Mouse (Mus musculus) neural tube, embryonic 12.5 days (tissue): ENCODE measurements around the gene Nploc4. TPM values are rescaled to one million over a fixed set of nuclear protein-coding genes. Genes with fewer than 3 reads are reported as not detected.
"Not testable (repeated sequence)": the region's sequence is repeated elsewhere in the genome, so short reads cannot be mapped to it uniquely, and the experiment has no call there.

Source experiments
- ATAC-seq: fragments of 200-750 bp; cut with Nextera tagmentation; 2 replicates; pipeline ENCODE4 v1.8.0; 2017; ENCODE audit warnings: low read depth, mild to moderate bottlenecking, moderate TSS enrichment, moderate library complexity; ENCODE audit not compliant: low FRiP score
- H3K27ac ChIP-seq: fragments of 300-500 bp; sonication (generic); 2 replicates; pipeline ENCODE4 v1.5.1; 2016
- H3K27me3 ChIP-seq: fragments of 300-500 bp; sonication (generic); replicated peaks from 2 replicates; pipeline ENCODE4 v1.6.1; 2016; ENCODE audit warnings: mild to moderate bottlenecking
- H3K36me3 ChIP-seq: fragments of 300-500 bp; sonication (generic); 2 replicates; pipeline ENCODE4 v1.6.1; 2016; ENCODE audit warnings: mild to moderate bottlenecking
- H3K4me1 ChIP-seq: fragments of 300-500 bp; sonication (generic); 2 replicates; pipeline ENCODE4 v1.6.1; 2016
- H3K4me2 ChIP-seq: fragments of 300-500 bp; sonication (generic); replicated peaks from 2 replicates; pipeline ENCODE4 v1.6.1; 2016; ENCODE audit warnings: mild to moderate bottlenecking
- H3K4me3 ChIP-seq: fragments of 300-500 bp; sonication (generic); 2 replicates; pipeline ENCODE4 v1.5.1; 2016
- H3K9ac ChIP-seq: fragments of 300-500 bp; sonication (generic); 2 replicates; pipeline ENCODE4 v1.6.1; 2016; ENCODE audit warnings: mild to moderate bottlenecking
- H3K9me3 ChIP-seq: fragments of 300-500 bp; sonication (generic); 2 replicates; pipeline ENCODE4 v1.6.1; 2016; ENCODE audit warnings: mild to moderate bottlenecking
- WGBS: fragments of 180-500 bp; shearing (Covaris S2); methylation state at CpG from one replicate; pipeline ENCODE4 v1.1.7; 2016; 5-methylcytosine and 5-hydroxymethylcytosine counted together
- polyA plus RNA-seq: library from polyadenylated mRNA; unstranded; fragments of >200 nt; fragmentation: Nextera tagmentation; extraction: Ambion mirVana; gene quantifications from 2 replicates; pipeline ENCODE4 v1.2.1, GENCODE M21; 2016

Gene Nploc4
- polyA plus RNA-seq, 1 experiment from 2014 or later = 54.6 TPM

DNA sequence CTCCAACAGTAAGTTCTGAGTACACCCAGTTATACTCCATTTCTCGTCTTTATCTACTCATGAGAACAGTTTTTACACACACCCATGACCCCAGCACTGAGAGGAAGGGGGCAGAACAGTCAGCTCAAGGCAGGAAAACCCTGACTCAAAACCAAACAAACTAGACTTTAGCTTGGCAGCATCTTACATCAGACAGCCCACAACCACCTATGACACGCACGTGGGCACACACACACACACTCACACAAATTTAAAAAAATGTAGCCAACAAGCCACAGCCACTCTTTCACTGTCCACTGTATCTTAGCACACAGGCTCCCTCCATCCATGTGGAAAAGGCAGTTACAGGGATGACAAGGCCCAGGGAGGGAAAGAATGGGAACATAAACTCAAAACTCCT is 10.8 kb downstream of the Nploc4 start:
- no peak overlapping the region for H3K4me2 ChIP-seq
- WGBS = 93% methylated on average over 3 of the region's 3 CpGs

DNA sequence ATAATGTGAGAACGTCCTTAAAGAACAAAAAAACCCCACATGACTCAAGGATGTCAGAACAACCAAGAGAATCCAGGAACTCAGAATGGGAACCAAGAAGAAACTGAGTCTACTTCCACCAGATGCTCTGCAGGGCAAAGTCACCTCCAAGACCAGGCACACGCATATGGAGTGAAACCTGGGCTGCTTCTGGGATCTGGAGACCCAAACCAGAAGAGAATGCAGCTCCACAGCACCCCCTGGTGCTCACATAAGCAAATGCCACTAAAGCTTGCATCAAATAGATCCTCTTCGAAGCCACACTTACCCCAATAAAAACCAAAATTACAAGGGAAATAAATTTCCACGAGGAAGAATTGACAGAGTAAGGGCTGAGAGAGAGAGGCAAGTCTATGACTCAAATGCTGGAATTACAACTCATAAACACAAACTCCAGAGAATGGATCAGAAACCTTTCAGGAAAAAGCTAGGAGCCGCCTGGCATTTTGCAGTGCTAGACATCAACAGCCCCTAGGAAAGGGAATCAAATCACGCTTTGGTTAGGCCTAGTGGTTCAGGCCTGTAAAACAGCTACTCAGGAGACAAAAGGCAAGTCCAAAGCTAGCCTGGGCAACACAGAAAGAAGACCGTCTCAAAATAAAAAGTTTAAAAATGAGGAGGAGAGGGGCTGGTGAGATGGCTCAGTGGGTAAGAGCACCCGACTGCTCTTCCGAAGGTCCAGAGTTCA is 13.8 kb downstream of the Nploc4 start:
- Histone ChIP-seq H3K4me2 (no peak overlapping the region), H3K36me3 (peaks cover 78% of the 10 kb centered on the region), H3K9me3 (no peaks in the 10 kb centered on the region), H3K27me3 (no peaks in the 10 kb centered on the region), H3K9ac (no peak overlapping the region), H3K4me1 (no peaks in the 10 kb centered on the region), H3K4me3 (no peak overlapping the region), H3K27ac (no peak overlapping the region)
- no peak for ATAC-seq
- WGBS = 71% methylated on average over 9 of the region's 9 CpGs

More for the DNA sequence above, 10.8 kb downstream of the Nploc4 start:
- H3K27ac ChIP-seq = no peak overlapping the region
- H3K36me3 ChIP-seq = peaks cover 70% of the 10 kb centered on the region
- H3K27me3 ChIP-seq = no peaks in the 10 kb centered on the region
- H3K4me1 ChIP-seq = no peaks in the 10 kb centered on the region
- H3K9ac ChIP-seq = no peak overlapping the region
- no peaks in the 10 kb centered on the region for H3K9me3 ChIP-seq
- H3K4me3 ChIP-seq = no peak overlapping the region
- ATAC-seq = no peak

DNA sequence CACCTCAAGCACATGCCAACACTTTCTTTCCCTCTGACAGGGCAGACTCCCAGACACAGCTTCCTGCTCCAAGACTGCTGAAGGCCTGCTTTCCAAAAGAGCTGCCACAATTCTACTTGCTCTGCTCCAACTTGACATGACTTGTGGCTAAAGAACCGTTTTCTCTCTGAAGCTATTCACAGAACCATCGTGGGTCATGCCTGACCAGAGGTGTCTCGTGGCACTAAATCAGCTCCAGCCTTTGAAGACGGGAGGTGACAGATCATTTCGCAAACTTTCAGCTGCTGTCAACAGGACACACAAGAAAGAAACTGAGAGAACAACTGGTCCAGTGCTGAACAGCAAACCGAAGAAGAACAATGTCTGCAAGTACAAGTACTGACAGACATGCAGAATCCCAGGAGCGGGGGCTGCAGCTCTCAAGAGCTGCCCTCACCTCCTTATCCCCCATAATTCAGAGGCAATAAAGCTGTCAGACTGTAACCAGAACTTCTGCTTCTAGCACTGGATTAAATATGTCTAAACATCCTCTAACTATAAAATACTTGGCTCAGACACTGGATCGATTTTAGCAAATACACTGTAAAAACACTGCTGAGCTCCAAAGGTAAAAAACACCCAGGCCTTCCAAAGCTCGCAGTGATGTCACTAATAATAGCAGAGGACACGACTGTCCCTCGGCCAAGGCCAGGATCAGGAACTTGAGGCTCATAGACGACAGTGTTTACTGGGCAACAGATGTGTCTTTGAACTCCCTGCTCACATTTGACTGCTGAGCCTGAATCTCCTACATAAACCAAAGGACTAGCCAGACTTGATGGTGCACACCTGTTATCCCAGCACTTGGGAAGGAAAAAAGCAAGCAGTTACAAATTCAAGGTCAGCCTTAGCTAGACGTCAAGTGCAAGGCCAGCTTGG is 14.6 kb downstream of the Nploc4 start:
- Histone ChIP-seq H3K4me3 (no peak overlapping the region), H3K27ac (no peak overlapping the region), H3K9me3 (no peaks in the 10 kb centered on the region), H3K9ac (no peak overlapping the region), H3K4me2 (no peak overlapping the region), H3K36me3 (peaks cover 78% of the 10 kb centered on the region), H3K27me3 (no peaks in the 10 kb centered on the region), H3K4me1 (no peaks in the 10 kb centered on the region)
- ATAC-seq = no peak
- WGBS = 77% methylated on average over 13 of the region's 13 CpGs

DNA sequence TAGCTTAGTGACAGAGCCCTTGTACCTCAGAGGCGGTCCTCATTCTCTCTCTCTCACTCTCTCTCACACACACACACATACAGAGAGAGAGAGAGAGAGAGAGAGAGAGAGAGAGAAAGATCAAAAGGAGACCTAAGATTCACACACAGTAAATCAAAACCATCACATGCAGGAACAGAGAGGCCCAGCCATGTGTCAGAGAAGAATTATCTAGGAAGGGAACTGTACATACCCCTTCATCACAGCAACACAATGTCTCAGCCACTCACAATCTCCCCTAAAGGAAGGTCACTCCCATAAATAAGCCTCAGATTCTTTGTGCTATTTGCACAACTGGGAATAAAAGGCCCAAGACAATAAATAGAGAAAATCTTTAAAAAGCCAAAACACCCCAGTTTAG is 18.9 kb downstream of the Nploc4 start:
- H3K4me2 ChIP-seq = no peak overlapping the region
- no peaks in the 10 kb centered on the region for H3K9me3 ChIP-seq
- no peaks in the 10 kb centered on the region for H3K27me3 ChIP-seq
- peaks cover 82% of the 10 kb centered on the region for H3K36me3 ChIP-seq
- no peaks in the 10 kb centered on the region for H3K4me1 ChIP-seq
- WGBS = 86% methylated on average over 1 of the region's 1 CpGs
- no peak overlapping the region for H3K9ac ChIP-seq
- H3K27ac ChIP-seq = no peak overlapping the region
- ATAC-seq = no peak
- no peak overlapping the region for H3K4me3 ChIP-seq

DNA sequence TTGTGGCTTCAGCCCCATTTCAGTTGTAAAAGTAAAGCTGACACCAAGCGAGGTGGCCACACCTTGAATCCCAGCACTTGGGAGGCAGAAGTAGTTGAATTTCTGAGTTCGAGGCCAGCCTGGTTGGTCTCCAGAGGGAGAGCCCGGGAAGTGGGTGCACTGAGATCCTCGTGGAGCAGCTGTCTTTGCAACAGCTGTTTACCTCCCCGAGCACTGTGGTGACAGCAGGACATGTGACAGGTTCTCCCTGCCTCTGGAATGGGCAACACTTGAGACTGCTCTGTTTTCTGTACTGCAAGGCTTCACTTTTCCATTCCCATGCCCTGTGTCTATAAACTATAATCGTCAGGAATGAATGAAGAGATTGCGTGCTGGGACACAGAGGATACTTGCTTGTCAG is 19.7 kb downstream of the Nploc4 start:
- no peaks in the 10 kb centered on the region for H3K4me1 ChIP-seq
- no peak for ATAC-seq
- H3K36me3 ChIP-seq = peaks cover 87% of the 10 kb centered on the region
- H3K27me3 ChIP-seq = no peaks in the 10 kb centered on the region
- no peak overlapping the region for H3K4me3 ChIP-seq
- H3K9ac ChIP-seq = no peak overlapping the region
- H3K4me2 ChIP-seq = no peak overlapping the region
- no peaks in the 10 kb centered on the region for H3K9me3 ChIP-seq
- H3K27ac ChIP-seq = no peak overlapping the region
- 87% methylated on average over 7 of the region's 7 CpGs for WGBS

DNA sequence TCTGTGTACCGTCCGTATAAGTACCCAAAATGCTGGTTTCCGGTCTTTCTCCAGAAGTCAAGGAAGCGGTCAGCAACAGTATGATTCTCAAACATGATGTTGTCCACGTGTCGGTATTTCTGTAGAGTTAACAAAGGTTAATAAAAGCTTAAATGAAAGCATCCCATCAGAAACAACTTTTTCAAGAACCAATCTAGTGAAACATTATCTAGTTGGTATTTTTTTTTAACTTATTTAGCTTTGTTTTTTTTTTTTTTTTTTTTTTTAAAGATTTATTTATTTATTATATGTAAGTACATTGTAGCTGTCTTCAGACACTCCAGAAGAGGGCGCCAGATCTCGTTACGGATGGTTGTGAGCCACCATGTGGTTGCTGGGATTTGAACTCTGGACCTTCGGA is 23.9 kb downstream of the Nploc4 start:
- H3K27me3 ChIP-seq, ATAC-seq, H3K4me3 ChIP-seq, H3K27ac ChIP-seq, H3K9me3 ChIP-seq, H3K4me1 ChIP-seq, H3K9ac ChIP-seq, H3K4me2 ChIP-seq: not testable (repeated sequence)
- peaks cover 90% of the 10 kb centered on the region for H3K36me3 ChIP-seq
- WGBS = 94% methylated on average over 10 of the region's 10 CpGs

GRCm38 (mm10) chr11:120406445-120406844 is 31.1 kb downstream of the Nploc4 start:
- Histone ChIP-seq H3K9me3 (no peaks in the 10 kb centered on the region), H3K27ac (no peak overlapping the region), H3K4me2 (no peak overlapping the region), H3K4me1 (no peaks in the 10 kb centered on the region), H3K36me3 (peaks cover 95% of the 10 kb centered on the region), H3K27me3 (no peaks in the 10 kb centered on the region), H3K9ac (no peak overlapping the region), H3K4me3 (no peak overlapping the region)
- 86% methylated on average over 1 of the region's 1 CpGs for WGBS
- ATAC-seq = no peak

- Histone ChIP-seq H3K27me3 (no peaks in the 10 kb centered on the region), H3K9me3 (no peaks in the 10 kb centered on the region), H3K4me3 (no peak overlapping the region), H3K27ac (no peak overlapping the region), H3K36me3 (peaks cover 95% of the 10 kb centered on the region), H3K4me2 (no peak overlapping the region), H3K4me1 (no peaks in the 10 kb centered on the region), H3K9ac (no peak overlapping the region)
- ATAC-seq = no peak
- WGBS = 97% methylated on average over 3 of the region's 3 CpGs
These were observed 31.6 kb downstream of the Nploc4 start for GRCm38 (mm10) chr11:120405867-120406266.

- 96% methylated on average over 1 of the region's 1 CpGs for WGBS
- Histone ChIP-seq H3K9ac (no peak overlapping the region), H3K27ac (no peak overlapping the region), H3K4me1 (no peaks in the 10 kb centered on the region), H3K4me2 (no peak overlapping the region), H3K27me3 (no peaks in the 10 kb centered on the region), H3K4me3 (no peak overlapping the region), H3K9me3 (no peaks in the 10 kb centered on the region), H3K36me3 (peaks cover 95% of the 10 kb centered on the region)
- no peak for ATAC-seq
These were observed 32.7 kb downstream of the Nploc4 start for GRCm38 (mm10) chr11:120404814-120405213.

DNA sequence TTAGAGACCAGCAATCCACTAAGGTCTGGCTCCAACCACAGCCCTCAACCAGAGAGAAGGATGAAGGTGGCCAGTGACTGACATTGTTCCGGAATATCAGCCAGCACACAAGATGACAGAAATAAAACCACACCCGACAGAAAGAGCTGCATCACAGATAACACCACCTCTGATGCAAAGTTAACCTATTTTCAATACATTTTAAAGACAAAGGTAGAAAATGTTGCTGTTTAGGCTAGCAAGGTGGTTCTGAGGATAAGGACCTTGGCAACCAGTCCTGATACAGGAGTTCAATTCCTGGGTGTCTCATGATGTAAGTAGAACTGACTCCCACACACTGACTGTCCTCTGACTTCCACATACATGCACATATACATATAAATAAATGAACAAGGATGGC is 38.2 kb downstream of the Nploc4 start:
- Histone ChIP-seq H3K4me1 (no peaks in the 10 kb centered on the region), H3K4me2 (no peak overlapping the region), H3K27ac (no peak overlapping the region), H3K36me3 (peaks cover 83% of the 10 kb centered on the region), H3K4me3 (no peak overlapping the region), H3K27me3 (no peaks in the 10 kb centered on the region), H3K9ac (no peak overlapping the region), H3K9me3 (no peaks in the 10 kb centered on the region)
- no peak for ATAC-seq
- WGBS = 96% methylated on average over 2 of the region's 2 CpGs

DNA sequence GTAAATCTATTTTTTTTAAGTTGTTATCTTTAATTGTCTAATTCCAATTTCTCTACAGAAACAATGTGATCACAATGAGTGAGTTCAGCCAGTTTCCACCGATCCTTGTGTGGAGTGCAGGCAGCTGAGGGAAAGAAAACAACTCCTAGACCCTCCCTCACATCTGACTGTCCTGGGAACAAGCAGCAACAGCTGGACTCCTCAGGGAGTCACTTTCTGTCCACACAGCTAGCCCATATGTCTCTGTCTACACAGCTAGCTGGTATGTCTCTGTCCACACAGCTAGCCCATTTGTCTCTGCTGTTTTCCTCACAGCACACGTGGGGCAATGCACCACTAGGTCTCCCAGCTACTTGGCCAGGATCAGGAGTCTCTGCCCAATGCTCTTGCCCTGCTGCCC is 39.9 kb downstream of the Nploc4 start:
- no peak overlapping the region for H3K4me2 ChIP-seq
- H3K27ac ChIP-seq = no peak overlapping the region
- no peak for ATAC-seq
- no peak overlapping the region for H3K9ac ChIP-seq
- H3K4me3 ChIP-seq = no peak overlapping the region
- H3K36me3 ChIP-seq = peaks cover 84% of the 10 kb centered on the region
- 69% methylated on average over 2 of the region's 2 CpGs for WGBS
- H3K4me1 ChIP-seq = no peaks in the 10 kb centered on the region
- no peaks in the 10 kb centered on the region for H3K27me3 ChIP-seq
- no peaks in the 10 kb centered on the region for H3K9me3 ChIP-seq

- Histone ChIP-seq H3K9ac (no peak overlapping the region), H3K4me1 (no peaks in the 10 kb centered on the region), H3K4me2 (no peak overlapping the region), H3K27ac (no peak overlapping the region), H3K36me3 (peaks cover 71% of the 10 kb centered on the region), H3K4me3 (no peak overlapping the region), H3K9me3 (no peaks in the 10 kb centered on the region), H3K27me3 (no peaks in the 10 kb centered on the region)
- WGBS = 85% methylated on average over 4 of the region's 4 CpGs
- no peak for ATAC-seq
These were observed 41.8 kb downstream of the Nploc4 start for GRCm38 (mm10) chr11:120395661-120396060.
